Mouse (Mus musculus) gastrocnemius, adult 18-20 months (tissue): ENCODE data around the gene Tnfrsf4. TPM values are rescaled to one million over a fixed set of nuclear protein-coding genes. Genes with fewer than 3 reads are reported as not detected.

Source experiments
- DNase-seq: peaks from one replicate; pipeline ENCODE4 v3.0.0; 2021; ENCODE audit warnings: low spot score
- long read RNA-seq, 2 experiments: library from polyadenylated mRNA; stranded (forward); transcript quantifications; one replicate each; pipeline ENCODE4 v2.0.0; 2021
- total RNA-seq, 2 experiments: library from RNA; stranded (reverse); gene quantifications; 2 replicates each; pipeline ENCODE4 v1.2.3; 2021

Tnfrsf4 gene
- 1 to 10 TPM; 1.2 to 1.3 TPM for total RNA-seq
- long read RNA-seq, experiment 1: 0 reads
- long read RNA-seq, experiment 2: 0 reads

- DNase-seq: no peak
Measured at GRCm38 (mm10) chr4:156013637-156014036, at the start of gene Tnfrsf4. Gene Tnfrsf4, plus strand, starts transcription at chr4:156013843.

- DNase-seq: no peak
Measured at GRCm38 (mm10) chr4:155964396-155964795, 49.2 kb upstream of the Tnfrsf4 start.

DNA sequence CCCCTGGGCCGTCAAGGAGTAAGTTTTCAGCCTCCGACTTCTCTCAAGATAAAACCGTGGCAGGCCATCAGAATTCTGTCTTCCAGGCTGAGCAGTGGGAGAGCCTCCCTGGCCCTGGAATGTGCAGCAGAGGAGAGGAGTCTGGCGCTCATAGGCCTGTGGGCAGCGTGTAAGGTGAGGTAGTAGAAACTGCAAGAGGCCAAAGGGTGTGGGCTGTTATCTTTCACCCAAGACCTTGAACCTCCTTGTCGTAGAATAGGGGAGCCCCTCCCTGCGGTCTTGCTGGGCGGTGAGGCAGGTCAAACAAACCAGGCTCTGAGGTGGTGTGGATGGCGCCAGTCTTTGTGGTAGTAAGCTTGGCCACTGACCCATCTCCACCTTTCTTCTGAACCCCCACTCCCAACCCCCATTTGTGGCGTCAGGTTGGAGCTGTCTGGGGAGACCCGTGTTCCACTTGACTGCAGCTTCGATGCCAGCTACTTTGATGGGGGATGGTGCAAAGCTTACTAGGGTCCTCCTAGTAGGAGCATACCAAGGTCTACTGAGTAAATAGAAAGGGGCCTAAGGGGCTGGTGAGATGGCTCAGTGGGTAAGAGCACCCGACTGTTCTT lies 44.5 kb upstream of the Tnfrsf4 start:
- DNase-seq: no peak

- no peak for DNase-seq
Measured at GRCm38 (mm10) chr4:155970286-155970685, 43.4 kb upstream of the Tnfrsf4 start.

GRCm38 (mm10) chr4:155972651-155973050 lies 41.0 kb upstream of the Tnfrsf4 start:
- no peak for DNase-seq

GRCm38 (mm10) chr4:155973239-155973638 lies 40.4 kb upstream of the Tnfrsf4 start:
- no peak for DNase-seq

- no peak for DNase-seq
Measured at GRCm38 (mm10) chr4:155981436-155982082, 32.1 kb upstream of the Tnfrsf4 start.

- no peak for DNase-seq
Measured at GRCm38 (mm10) chr4:155983788-155984187, 29.9 kb upstream of the Tnfrsf4 start.

- DNase-seq: no peak
Measured at GRCm38 (mm10) chr4:155991211-155991907, 22.3 kb upstream of the Tnfrsf4 start.

DNA sequence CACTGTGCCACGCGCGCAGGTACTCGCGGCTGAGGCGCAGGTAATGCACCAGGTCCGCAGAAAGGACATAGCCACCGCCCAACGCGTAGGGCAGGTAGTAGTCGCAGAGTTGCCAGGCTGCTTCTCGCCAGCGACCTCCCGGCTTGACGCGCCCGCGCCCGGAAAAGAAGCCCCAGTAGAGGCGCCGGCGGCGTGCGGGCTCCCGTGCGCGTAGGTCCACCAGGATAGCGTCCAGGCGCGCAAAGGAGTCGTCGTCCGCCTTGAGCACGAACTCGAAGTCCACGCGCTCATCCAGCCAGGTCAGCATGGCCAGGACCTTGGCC lies 21.8 kb upstream of the Tnfrsf4 start:
- peak; percentile 8 for DNase-seq

DNA sequence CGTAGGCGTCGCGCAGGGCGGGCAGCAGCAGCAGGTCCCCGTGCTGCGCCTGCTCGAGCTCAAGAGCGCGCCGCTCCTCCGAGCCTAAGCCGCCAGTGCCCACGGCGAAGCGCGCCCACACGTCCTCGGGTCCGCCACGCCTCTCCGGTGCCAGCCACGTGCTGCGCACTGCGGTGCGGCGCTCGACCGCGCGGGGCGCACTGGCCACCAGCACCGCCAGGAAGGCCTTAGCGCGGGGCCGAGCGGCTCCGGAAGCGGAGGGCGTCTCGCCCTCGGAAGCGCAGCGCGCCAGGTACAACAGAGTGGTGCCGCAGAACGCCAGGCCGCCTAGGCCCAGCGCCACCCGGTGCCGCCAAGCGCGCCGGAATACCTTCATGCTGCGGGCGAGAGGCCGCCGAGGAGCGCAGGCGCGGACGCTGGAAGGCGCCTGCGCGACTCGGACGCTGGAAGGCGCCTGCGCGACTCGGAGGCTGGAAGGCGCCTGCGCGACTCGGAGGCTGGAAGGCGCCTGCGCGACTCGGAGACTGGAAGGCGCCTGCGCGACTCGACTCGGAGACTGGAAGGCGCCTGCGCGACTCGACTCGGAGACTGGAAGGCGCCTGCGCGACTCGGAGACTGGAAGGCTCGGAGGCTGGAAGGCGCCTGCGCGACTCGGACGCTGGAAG lies 21.3 kb upstream of the Tnfrsf4 start, which contains the start of the genes B3galt6 and Sdf4:
TSS of gene B3galt6 (minus strand) at position 409 of the 665 bp plus-strand sequence.
TSS of gene Sdf4 (plus strand) at position 632 of the 665 bp plus-strand sequence.
- DNase-seq: peak; percentile 78

GRCm38 (mm10) chr4:155992906-155993547 lies 20.6 kb upstream of the Tnfrsf4 start:
- DNase-seq: peak; percentile 98

DNA sequence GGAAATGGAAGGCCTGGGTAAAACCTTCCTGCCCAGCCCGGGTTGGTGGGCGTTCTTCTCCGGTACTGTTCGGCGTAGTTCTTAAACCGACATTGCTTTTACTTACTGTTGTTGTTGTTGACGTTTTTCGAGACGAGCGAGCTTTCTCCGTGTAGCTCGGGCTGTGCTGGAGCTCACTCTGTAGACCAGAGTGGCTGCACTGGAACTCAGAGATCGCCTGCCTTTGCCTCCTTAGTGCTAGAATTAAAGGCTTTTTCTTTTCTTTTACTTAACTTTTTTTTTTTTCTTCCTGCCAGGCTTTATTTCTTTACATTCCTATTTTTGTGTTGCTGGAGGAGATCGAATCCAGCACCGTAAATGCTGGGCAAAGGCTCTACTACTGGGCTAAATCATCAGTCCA lies 20.0 kb upstream of the Tnfrsf4 start:
- no peak for DNase-seq

- no peak for DNase-seq
Measured at GRCm38 (mm10) chr4:156004109-156004508, 9.5 kb upstream of the Tnfrsf4 start.

- DNase-seq: no peak
Measured at GRCm38 (mm10) chr4:156008369-156008768, 5.3 kb upstream of the Tnfrsf4 start.

- DNase-seq: no peak
Measured at GRCm38 (mm10) chr4:156014436-156014835, 793 bp downstream of the Tnfrsf4 start.

DNA sequence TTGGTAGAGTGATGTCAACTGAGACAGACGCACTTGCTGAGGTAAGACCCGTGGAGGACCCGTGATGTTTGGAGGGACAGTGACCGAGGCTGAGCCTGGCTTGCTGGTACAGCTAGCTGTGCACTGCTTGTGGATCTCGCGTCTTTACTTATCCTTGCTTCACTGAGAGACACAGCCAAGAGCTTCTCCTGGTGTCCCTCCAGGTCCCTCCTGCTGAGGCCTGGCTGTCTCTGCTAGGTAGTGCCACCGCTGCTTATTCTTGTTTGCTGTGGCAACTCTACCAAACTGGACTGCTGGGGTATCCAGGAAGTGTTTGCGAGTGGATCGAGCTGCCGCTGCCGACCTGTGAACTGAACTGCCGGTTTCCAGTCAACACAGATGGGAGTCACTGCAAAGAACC lies 6.1 kb downstream of the Tnfrsf4 start:
- DNase-seq: peak; percentile 40

DNA sequence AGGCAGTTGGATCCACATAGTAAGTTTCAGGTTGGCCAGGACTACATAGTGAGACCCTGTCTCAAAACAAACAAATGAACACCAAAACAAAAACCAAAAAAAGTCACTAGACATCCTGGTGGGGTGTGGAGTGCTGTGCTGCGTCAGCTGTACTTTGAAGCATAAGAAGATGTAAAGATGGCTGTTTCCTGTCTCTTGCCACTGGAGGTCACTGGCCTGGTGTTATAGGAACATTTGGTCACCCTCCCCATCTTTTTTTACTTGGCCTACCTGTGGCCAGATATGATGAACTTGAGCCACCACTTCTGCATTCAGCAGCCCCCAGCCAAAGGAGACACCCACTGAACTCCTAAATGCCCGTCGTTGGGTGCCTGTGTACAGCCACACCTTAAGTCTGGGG lies 7.7 kb downstream of the Tnfrsf4 start:
- no peak for DNase-seq

GRCm38 (mm10) chr4:156021942-156022419 lies 8.3 kb downstream of the Tnfrsf4 start:
- DNase-seq: no peak

DNA sequence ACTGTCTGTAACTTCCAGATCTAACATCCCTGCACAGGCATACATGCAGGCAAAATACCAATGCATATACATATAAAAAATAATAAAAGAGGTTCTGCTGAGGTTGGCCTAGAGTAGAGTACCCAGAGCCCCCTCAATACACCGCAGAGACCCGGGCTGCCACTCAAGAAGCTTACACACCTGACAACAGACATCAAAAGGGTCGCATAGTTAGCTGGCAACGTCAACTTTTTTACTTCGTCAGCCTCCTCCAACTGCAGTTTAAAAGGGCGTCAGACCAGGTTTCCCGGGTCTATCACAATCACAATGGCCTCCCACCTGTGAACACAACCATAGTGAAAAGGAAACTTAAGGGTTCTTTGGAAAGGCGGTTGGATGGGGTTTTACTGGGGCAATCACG lies 9.9 kb downstream of the Tnfrsf4 start:
- no peak for DNase-seq

DNA sequence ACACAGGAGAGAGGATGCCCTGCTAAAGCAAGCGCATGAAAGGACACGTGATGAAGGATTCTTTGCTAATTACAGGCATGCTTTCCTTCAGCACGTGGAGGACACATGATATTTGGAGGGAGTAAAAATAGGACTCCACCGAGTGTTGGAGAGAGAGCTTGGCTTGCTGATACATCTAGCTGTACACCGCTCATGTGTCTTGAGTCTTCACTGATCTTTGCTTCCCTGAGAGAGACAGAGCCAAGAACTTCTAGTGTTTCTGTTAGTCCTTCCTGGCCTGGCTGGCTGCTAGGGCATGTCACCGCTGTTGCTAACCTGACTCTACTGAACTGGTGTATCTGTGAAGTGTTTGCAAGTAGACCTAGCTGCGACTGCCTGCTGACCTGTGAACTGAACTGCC lies 10.5 kb downstream of the Tnfrsf4 start:
- DNase-seq: peak; percentile 80
